Mouse (Mus musculus) adrenal gland, postnatal 25 days (tissue): ENCODE results near the gene Apbb2. TPM values are rescaled to one million over a fixed set of nuclear protein-coding genes. Genes with fewer than 3 reads are reported as not detected.
A peak's percentile ranks its signal among the peaks of the same experiment; 100 is the strongest.

Experiments
- DNase-seq: peaks from one replicate; pipeline ENCODE4 v3.0.0; 2021; ENCODE audit warnings: mixed read lengths
- total RNA-seq: library from RNA; stranded (reverse); gene quantifications from 2 replicates; pipeline ENCODE4 v1.2.3, GENCODE M21; 2021

Gene Apbb2
- total RNA-seq, 1 experiment from 2014 or later = 88.3 TPM

DNA sequence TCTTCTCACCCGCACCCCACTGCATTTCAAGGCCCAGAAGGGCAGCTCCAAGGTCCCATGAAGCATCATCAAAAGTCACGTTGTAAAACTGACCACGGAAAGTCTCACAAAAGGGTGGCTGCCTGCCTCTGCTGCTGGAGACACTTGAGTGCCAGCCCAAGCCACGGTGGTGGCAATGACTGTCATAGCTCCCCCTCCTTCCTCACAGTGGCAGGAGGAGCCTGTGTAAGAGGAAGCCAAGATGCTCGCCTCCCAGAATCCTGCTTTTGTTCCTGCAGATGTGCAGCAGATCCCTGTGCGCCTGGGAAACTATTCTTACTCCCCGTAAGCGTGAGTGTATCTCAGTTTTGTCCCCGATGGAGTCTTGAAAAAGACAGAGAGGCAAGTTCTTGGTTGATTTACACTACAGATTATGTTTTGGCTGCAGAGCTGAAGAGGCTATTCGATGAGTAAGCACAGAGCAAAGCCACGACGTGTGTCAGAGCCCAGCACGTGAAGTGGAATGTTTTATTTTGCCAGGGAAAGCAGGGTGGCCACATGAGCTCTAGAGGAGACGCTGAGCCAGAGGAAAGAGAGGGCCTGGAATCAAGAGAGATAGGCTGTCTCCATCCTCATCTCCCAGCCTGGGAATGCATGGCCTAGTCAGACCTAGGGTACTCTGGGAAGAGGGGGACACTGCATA, 241.9 kb downstream of the Apbb2 start:
- DNase-seq = peak; percentile 37

GRCm38 (mm10) chr5:66374413-66374812, 244.2 kb downstream of the Apbb2 start:
- no peak for DNase-seq

DNA sequence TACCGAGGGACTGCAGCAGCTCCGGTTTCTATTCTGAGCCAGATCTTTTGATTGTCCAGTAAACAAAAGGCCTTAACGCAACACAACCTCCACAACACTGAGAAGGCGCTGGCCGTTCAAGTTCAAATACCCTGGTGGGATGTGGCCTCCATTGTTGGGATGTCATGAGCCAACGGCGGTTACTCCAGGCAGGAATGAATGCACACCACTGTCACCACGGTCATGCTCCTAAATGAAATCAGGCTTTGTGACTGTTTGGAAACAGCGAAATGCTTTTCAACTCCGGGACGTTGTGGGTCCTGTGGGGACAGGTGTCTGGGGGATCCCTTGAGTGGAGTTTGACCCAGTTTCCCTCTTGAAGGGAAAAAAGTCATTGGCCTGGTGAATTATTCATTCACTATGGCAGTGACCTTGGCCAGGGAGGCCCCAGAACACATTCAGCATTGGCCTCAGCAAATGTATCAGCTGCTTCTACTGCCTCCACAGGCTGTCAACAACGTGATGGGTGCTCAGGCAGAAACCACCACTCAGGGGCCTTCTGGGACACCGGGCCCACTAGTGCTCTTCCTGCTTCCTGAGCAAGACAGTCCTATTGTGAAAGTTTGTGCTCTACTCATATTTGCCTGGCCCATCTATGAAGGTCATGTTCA, 244.9 kb downstream of the Apbb2 start:
- no peak for DNase-seq

DNA sequence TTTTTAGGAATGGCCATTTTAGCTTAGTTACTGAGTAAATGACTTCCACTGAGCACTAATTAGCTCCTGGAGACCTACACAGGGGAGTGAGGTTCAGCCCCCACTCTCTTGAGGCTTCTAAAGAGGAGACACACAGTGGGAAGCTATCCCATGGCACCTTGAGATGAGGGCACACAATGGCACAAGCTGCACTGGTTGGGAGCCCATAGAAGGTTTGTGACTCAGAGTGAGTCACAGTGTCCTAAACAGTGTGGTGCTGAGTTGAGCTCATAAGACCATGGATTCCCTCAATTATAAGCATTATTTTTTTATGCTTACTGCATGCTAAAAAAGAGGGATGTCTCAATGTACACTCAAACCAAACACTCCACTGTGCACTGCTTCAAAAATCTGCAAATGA, 247.5 kb downstream of the Apbb2 start:
- no peak for DNase-seq

DNA sequence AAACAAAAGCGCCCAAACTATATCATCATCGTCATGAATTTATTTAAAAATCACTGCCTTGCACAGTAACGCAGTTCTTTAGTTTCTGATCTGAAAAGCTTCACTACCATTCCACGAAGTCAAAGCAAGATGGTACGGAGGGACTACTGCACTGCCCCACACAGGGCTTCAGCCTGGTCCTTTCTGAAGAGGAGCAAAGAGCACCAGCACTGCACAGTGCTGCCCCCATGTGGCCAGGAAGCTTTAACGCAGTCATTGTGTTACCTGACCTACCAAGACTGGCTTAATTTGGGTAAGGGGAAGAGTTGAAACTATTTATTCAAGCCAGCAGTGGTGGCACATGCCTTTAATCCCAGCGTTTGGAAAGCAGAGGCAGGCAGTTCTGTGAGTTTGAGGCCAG, 249.6 kb downstream of the Apbb2 start:
- peak; percentile 67 for DNase-seq

- no peak for DNase-seq
These were observed 250.9 kb downstream of the Apbb2 start for GRCm38 (mm10) chr5:66367641-66368040.

GRCm38 (mm10) chr5:66363274-66364261, 255.0 kb downstream of the Apbb2 start:
- DNase-seq = no peak

- no peak for DNase-seq
These were observed 257.8 kb downstream of the Apbb2 start for GRCm38 (mm10) chr5:66360739-66361138.

GRCm38 (mm10) chr5:66359742-66360423, 258.7 kb downstream of the Apbb2 start:
- DNase-seq = no peak

DNA sequence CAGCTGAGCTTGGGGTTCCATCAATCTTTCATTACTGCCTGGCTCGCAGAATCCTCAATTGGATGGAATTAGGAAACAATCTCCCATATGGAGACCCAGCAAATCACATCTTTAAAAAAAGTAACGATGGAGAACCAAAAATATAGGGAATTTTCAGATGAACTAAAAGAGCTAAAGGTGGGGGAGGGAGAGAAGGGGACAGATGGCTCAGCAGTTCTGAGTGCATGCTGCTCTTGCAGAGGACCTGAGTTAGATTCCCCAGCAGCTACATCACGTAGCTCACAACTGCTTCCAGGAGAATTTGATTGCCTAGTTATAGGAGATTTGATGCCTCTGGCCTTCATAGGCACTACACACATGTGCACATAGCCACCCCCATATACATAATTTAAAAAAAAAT, 263.4 kb downstream of the Apbb2 start:
- DNase-seq = no peak

DNA sequence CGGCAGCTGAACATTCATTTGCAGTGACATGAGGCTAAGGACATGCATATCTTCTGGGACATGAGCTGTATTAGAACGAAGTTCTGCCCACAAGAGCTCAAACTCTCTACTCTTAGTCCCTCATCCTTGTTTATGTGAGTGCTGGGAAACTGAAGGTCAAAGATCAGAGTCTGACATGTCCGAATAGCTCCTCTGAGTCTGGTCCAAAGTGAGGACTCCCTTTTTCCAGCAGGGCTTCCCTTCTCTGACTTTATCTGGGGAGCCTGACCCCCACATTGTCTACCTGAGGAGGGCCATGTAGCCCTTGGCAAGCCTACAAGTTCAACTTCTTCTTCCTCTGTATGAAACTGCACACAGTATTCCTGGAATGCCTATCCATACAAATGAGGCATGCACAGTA, 264.7 kb downstream of the Apbb2 start:
- DNase-seq = no peak

GRCm38 (mm10) chr5:66351836-66352390, 266.7 kb downstream of the Apbb2 start:
- DNase-seq = no peak

DNA sequence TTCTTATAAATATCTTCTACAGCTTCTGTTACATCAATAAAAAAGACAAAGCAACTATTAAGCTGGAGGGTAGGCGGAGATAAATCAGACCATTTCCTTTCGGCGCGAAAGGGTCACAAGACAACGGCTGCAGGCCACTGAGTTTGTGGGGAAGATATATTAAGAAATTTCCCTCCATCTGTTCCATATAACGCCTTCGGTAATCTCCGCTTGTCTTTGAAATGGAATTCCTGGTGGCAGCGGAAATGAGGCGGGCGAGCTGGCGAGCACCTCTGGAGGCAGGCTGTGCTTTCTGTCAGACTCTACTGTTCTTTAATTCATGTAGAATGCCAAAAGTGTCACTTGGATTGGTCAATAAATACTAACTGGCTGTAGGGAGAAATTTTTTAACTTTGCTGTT, 267.5 kb downstream of the Apbb2 start:
- DNase-seq = no peak

DNA sequence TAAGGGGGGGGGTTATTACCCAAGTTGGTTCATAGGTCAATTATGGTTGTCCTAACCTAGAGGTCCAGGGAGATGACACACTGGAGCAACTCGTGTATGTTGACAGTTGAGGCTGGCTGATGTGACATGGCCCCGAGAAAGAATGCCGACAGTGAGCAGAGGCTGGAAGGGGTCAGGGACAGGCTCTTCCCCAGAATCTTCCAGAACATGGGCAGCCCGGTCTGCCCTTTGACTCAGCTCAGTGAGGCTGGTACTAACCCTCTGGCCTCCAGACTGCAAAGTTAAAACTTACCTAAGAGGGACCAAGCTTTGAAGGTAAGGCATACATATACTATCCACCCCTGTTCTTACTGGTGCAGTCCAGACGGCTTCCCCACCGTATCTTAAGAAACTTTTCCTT, 268.0 kb downstream of the Apbb2 start:
- no peak for DNase-seq

DNA sequence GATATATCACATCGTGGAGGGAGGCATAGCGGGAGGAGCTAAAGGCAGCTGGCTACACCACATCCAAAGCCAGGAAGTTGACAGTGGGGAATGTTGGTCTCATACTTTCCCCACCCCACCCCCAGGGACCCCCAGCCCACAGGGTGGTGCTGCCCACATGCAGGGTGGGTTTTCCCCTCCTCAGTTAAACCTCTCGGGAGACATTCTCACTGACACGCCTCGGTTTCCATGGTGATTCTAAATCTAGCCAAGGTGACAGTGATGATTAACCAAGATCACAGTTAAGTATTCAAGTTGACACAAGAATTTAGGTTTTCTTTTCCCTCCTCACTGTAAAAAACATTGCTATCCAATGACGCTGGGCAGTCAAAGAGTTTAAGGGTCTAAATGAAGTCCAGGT, 270.2 kb downstream of the Apbb2 start:
- DNase-seq = no peak

- DNase-seq = no peak
These were observed 271.8 kb downstream of the Apbb2 start for GRCm38 (mm10) chr5:66346756-66347155.

GRCm38 (mm10) chr5:66345140-66345539, 273.4 kb downstream of the Apbb2 start:
- DNase-seq = no peak

GRCm38 (mm10) chr5:66344182-66344581, 274.4 kb downstream of the Apbb2 start:
- DNase-seq = no peak

DNA sequence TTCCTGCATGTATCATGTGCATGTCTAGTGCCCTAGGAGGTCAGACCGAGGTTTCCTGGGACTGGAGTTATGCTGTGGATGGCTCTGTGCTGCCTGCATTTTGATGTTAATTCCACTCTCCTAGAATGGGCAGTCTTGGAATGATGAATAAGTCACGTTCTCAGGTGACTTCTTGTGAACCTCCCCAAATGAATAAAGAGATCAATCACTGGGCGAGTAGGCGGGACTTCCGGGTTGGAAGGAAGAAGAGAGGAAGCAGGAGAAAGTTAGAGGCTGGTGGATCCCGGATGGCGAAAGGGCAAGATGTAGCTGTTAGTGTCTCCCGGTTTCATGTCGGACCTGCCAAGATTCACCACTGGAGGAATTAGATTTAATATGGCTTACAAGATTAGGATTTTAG, 276.3 kb downstream of the Apbb2 start:
- no peak for DNase-seq

DNA sequence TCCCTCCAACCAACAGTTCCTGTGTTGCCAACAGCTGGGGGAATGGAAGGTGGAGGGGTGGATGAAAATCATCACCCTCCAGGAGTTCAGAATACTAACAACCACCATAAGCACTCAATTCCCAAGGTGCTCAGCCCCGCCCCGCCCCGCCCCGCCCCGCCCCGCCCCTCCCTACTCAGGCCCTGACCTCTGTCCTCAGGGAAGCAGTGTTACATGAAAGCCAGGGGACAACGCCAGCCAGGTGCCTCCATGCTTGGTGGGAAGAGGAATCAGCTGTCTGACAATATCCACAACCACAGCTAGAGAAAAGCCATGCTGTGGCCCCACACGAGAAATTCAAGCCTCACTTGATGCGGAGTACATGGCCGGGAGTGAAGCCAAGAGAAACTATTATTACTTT, 276.7 kb downstream of the Apbb2 start:
- DNase-seq = no peak

- no peak for DNase-seq
These were observed 278.1 kb downstream of the Apbb2 start for GRCm38 (mm10) chr5:66340356-66341102.
